ENCODE assay signal across 15 mouse cellular contexts in genomic region chr14:56832563-56833113, GRCm38 (mm10). TPM values are rescaled to one million over a fixed set of nuclear protein-coding genes. Genes with fewer than 3 reads are reported as not detected.
DNase-seq lines count a peak whose midpoint lies in the region; ATAC-seq and TF ChIP-seq lines count a peak whose summit lies in the region.
"Had no signal": no experiment of that assay in that cellular context is flagged by ENCODE, and none has a peak within 500 bp of the region (broad histone marks: within the 10 kb centered on the region; RNA-seq: fewer than 3 reads in every experiment).

No protein-coding gene starts in this region.

- H3K9me3 ChIP-seq in liver, postnatal 0 days (ENCODE audit: low read length) = no peaks in the 10 kb centered on the region
- no peaks in the 10 kb centered on the region for H3K9me3 ChIP-seq in liver, embryonic 11.5 days (ENCODE audit: control insufficient read depth, low read length)
- no peaks in the 10 kb centered on the region for H3K9me3 ChIP-seq in lung, embryonic 16.5 days (ENCODE audit: control insufficient read depth, low read length)
- H3K9me3 ChIP-seq: forebrain, embryonic 15.5 days; hindbrain, embryonic 12.5 days; midbrain, embryonic 12.5 days had no signal

- no peaks in the 10 kb centered on the region for H3K27me3 ChIP-seq in liver, postnatal 0 days (ENCODE audit: insufficient read depth, low read length)
- no peaks in the 10 kb centered on the region for H3K27me3 ChIP-seq in liver, embryonic 11.5 days (replicated peaks; ENCODE audit: control insufficient read depth, insufficient read depth, low read length)
- H3K27me3 ChIP-seq in lung, embryonic 16.5 days (ENCODE audit: control insufficient read depth, insufficient read depth, low read depth, low read length) = no peaks in the 10 kb centered on the region
- H3K27me3 ChIP-seq: forebrain, embryonic 15.5 days; hindbrain, embryonic 12.5 days; midbrain, embryonic 12.5 days had no signal

- 70% methylated on average over 1 of the region's 1 CpGs for WGBS in liver, postnatal 0 days (ENCODE audit: insufficient replicate concordance)
- WGBS in liver, embryonic 11.5 days = 60% methylated on average over 1 of the region's 1 CpGs
- 48% methylated on average over 1 of the region's 1 CpGs for WGBS in lung, embryonic 16.5 days

- H3K4me3 ChIP-seq in liver, postnatal 0 days (ENCODE audit: low read depth, low read length) = no peak overlapping the region
- no peak overlapping the region for H3K4me3 ChIP-seq in liver, embryonic 11.5 days (ENCODE audit: low read depth, low read length)
- H3K4me3 ChIP-seq in lung, embryonic 16.5 days (ENCODE audit: low read length) = no peak overlapping the region
- H3K4me3 ChIP-seq: forebrain, embryonic 15.5 days; hindbrain, embryonic 12.5 days; midbrain, embryonic 12.5 days; myocyte had no signal

- no peaks in the 10 kb centered on the region for H3K4me1 ChIP-seq in liver, postnatal 0 days (ENCODE audit: insufficient read depth)
- no peaks in the 10 kb centered on the region for H3K4me1 ChIP-seq in liver, embryonic 11.5 days (replicated peaks; ENCODE audit: control insufficient read depth, insufficient read depth, low read length)
- H3K4me1 ChIP-seq in lung, embryonic 16.5 days (replicated peaks; ENCODE audit: control insufficient read depth, insufficient read depth, low read length) = peaks cover 5% of the 10 kb centered on the region; the same call in 1 of the 2 replicates
- H3K4me1 ChIP-seq: forebrain, embryonic 15.5 days; hindbrain, embryonic 12.5 days; midbrain, embryonic 12.5 days had no signal

- no peak for TF ChIP-seq CTCF in liver, postnatal 0 days (IDR thresholded peaks at IDR 0.05; ENCODE audit: low read depth)

- no peak for DNase-seq in liver, postnatal 0 days
- no peak for DNase-seq in liver, embryonic 11.5 days (ENCODE audit: low spot score)
- DNase-seq in urinary bladder, postnatal 36 days (ENCODE audit: low spot score in 2 of 2) = peak; percentile 17 to 21
- no peak for DNase-seq in urinary bladder, adult 2 months (ENCODE audit: low spot score)
- DNase-seq in frontal cortex, adult 2 months (ENCODE audit: extremely low spot score in 1 of 2, low spot score in 1 of 2) = no peak
- DNase-seq in cerebellum, postnatal 14 days = no peak
- no peak for DNase-seq in left cerebral cortex, postnatal 25 days (ENCODE audit: low spot score in 2 of 2)
- DNase-seq: adrenal gland, adult 2 months; cerebellum, adult 18-20 months; left cerebral cortex, postnatal 4 days had no signal

- intact Hi-C loops in left cerebral cortex, postnatal 25 days (cut with DNase I) = no loop called here

- no peak overlapping the region for H3K9ac ChIP-seq in liver, postnatal 0 days (replicated peaks)
- no peak overlapping the region for H3K9ac ChIP-seq in liver, embryonic 11.5 days (ENCODE audit: low read depth, low read length)
- H3K9ac ChIP-seq in lung, embryonic 16.5 days (ENCODE audit: low read length) = no peak overlapping the region
- H3K9ac ChIP-seq: forebrain, embryonic 15.5 days; hindbrain, embryonic 12.5 days; midbrain, embryonic 12.5 days had no signal

- 0 out of 2 replicates have a peak overlapping the region, but pooled peaks have one; percentile 16 for H3K27ac ChIP-seq in liver, postnatal 0 days (ENCODE audit: low read depth)
- H3K27ac ChIP-seq in liver, embryonic 11.5 days (ENCODE audit: low read depth, low read length) = no peak overlapping the region
- H3K27ac ChIP-seq in lung, embryonic 16.5 days (ENCODE audit: low read length) = peak overlapping the region; percentile 77
- H3K27ac ChIP-seq: forebrain, embryonic 15.5 days; hindbrain, embryonic 12.5 days; midbrain, embryonic 12.5 days had no signal

- TF ChIP-seq EP300 in liver, postnatal 0 days (IDR thresholded peaks at IDR 0.05; ENCODE audit: low read depth) = no peak

- ATAC-seq in liver, postnatal 0 days = no peak
- ATAC-seq in liver, embryonic 11.5 days (replicated peaks; ENCODE audit: low FRiP score) = no peak
- peak; percentile 73 for ATAC-seq in lung, embryonic 16.5 days (ENCODE audit: low read depth)
- ATAC-seq: forebrain, embryonic 15.5 days had no signal

- H3K4me2 ChIP-seq in liver, postnatal 0 days (ENCODE audit: low read depth, low read length) = no peak overlapping the region
- no peak overlapping the region for H3K4me2 ChIP-seq in liver, embryonic 11.5 days
- no peak overlapping the region for H3K4me2 ChIP-seq in lung, embryonic 16.5 days (ENCODE audit: low read depth, low read length)
- H3K4me2 ChIP-seq: forebrain, embryonic 15.5 days; hindbrain, embryonic 12.5 days; midbrain, embryonic 12.5 days had no signal

- H3K36me3 ChIP-seq in liver, postnatal 0 days (replicated peaks; ENCODE audit: insufficient read depth, low read length) = no peaks in the 10 kb centered on the region
- H3K36me3 ChIP-seq in liver, embryonic 11.5 days (ENCODE audit: control insufficient read depth, insufficient read depth, low read length) = no peaks in the 10 kb centered on the region
- no peaks in the 10 kb centered on the region for H3K36me3 ChIP-seq in lung, embryonic 16.5 days (ENCODE audit: control insufficient read depth, insufficient read depth, low read length)
- H3K36me3 ChIP-seq: forebrain, embryonic 15.5 days; hindbrain, embryonic 12.5 days; midbrain, embryonic 12.5 days had no signal

RNA-seq across cellular contexts. Expression of gene Zmym5, which starts 21.1 kb away (rescaled TPM):
- 8.4 and 10.2 TPM in 2 replicates for polyA plus RNA-seq in liver, postnatal 0 days (2015; fragmentation: Nextera tagmentation; extraction: Ambion mirVana)
- 15.2 and 15.6 TPM in 2 replicates for polyA plus RNA-seq in liver, embryonic 11.5 days (2014; fragmentation: Nextera tagmentation; extraction: Ambion mirVana)
- 37.0 and 38.2 TPM in 2 replicates for polyA plus RNA-seq in urinary bladder, adult 2 months (2012; rRNA removed)
- polyA plus RNA-seq in lung, embryonic 16.5 days (2015; fragmentation: Nextera tagmentation; extraction: Ambion mirVana) = 27.3 and 31.1 TPM in 2 replicates
- 26.9 and 30.9 TPM in 2 replicates for polyA plus RNA-seq in frontal cortex, adult 2 months (2012; rRNA removed)
- 10 to 100 TPM; 29.4 to 29.6 TPM for total RNA-seq in left cerebral cortex, postnatal 25 days (2021)

RNA-seq across cellular contexts. Expression of gene Zmym2, which starts 53.8 kb away (rescaled TPM):
- polyA plus RNA-seq in liver, postnatal 0 days (2015; fragmentation: Nextera tagmentation; extraction: Ambion mirVana) = 4.3 and 4.5 TPM in 2 replicates
- 24.4 and 32.0 TPM in 2 replicates for polyA plus RNA-seq in liver, embryonic 11.5 days (2014; fragmentation: Nextera tagmentation; extraction: Ambion mirVana)
- polyA plus RNA-seq in urinary bladder, adult 2 months (2012; rRNA removed) = 31.5 and 35.1 TPM in 2 replicates
- polyA plus RNA-seq in lung, embryonic 16.5 days (2015; fragmentation: Nextera tagmentation; extraction: Ambion mirVana) = 43.0 and 48.5 TPM in 2 replicates
- 38.6 and 45.5 TPM in 2 replicates for polyA plus RNA-seq in frontal cortex, adult 2 months (2012; rRNA removed)
- total RNA-seq in left cerebral cortex, postnatal 25 days (2021) = 100 to 1,000 TPM in 1 of 2 experiments, 10 to 100 TPM in 1; 91.1 to 101 TPM

RNA-seq across cellular contexts. Expression of gene Pspc1, which starts 54.5 kb away (rescaled TPM):
- polyA plus RNA-seq in liver, postnatal 0 days (2015; fragmentation: Nextera tagmentation; extraction: Ambion mirVana) = 6.4 and 7.8 TPM in 2 replicates
- 31.0 and 33.8 TPM in 2 replicates for polyA plus RNA-seq in liver, embryonic 11.5 days (2014; fragmentation: Nextera tagmentation; extraction: Ambion mirVana)
- polyA plus RNA-seq in urinary bladder, adult 2 months (2012; rRNA removed) = 15.6 and 19.8 TPM in 2 replicates
- polyA plus RNA-seq in lung, embryonic 16.5 days (2015; fragmentation: Nextera tagmentation; extraction: Ambion mirVana) = 19.1 and 19.2 TPM in 2 replicates
- polyA plus RNA-seq in frontal cortex, adult 2 months (2012; rRNA removed) = 34.2 and 39.0 TPM in 2 replicates
- 10 to 100 TPM; 54.3 to 63.4 TPM for total RNA-seq in left cerebral cortex, postnatal 25 days (2021)

Comparison
In these comparisons a context has a peak if more than half of its experiments do, and no peak if none do; other contexts are left out.
1. DNase-seq: peak in urinary bladder, postnatal 36 days (2 of 2); none in liver, postnatal 0 days (single experiment), liver, embryonic 11.5 days (single experiment), urinary bladder, adult 2 months (single experiment), frontal cortex, adult 2 months (0 of 2), cerebellum, postnatal 14 days (0 of 2) and left cerebral cortex, postnatal 25 days (0 of 2).